Mouse (Mus musculus) olfactory bulb, adult 2 months (tissue): ENCODE measurements around the gene Ifnar2.

Source experiments
- CTCF ChIP-seq: fragments of 200-500 bp; IDR thresholded peaks from 2 replicates; pipeline ENCODE4 v1.5.1; 2012; ENCODE audit warnings: low read depth, mild to moderate bottlenecking, low read length, moderate library complexity; ENCODE audit not compliant: insufficient read depth
- POLR2A ChIP-seq: fragments of 200-500 bp; IDR thresholded peaks from 2 replicates; pipeline ENCODE4 v1.6.1; 2012; ENCODE audit warnings: mild to moderate bottlenecking, low read depth, low read length, moderate library complexity; ENCODE audit not compliant: insufficient read depth

DNA sequence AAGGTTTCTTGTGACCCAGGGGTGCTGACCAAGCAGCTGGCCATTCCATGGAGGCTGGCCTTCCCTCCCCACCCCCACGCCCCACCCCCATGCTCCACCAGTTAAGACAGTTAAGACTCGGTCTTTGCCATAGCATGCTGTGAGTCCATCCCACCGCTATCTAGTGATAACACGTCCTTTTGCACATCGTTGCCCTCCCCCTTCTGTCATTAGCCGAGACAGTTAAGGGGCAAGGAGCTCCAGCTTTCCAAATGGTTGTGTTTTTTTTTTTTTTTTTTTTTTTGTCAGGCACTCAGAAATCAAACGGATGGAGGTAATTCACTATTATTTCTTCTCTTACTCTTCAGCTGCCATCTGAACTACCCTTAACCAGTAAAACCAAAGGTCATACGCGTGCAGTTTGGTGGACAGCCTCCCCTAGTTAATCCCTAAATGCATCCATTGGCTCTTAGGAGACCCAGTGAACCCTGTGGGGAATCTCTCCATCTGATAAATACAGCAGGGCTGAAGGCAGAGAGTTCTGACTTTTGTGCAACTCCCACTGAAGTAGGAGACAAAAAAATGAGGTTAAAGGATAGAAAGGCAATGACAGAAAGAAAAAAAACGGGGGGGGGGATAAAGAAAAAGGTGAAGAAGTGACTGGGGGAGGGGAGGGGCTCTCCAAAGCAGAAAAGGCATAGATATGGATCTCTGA lies 24.4 kb downstream of the Ifnar2 start:
- TF ChIP-seq POLR2A (no peak), CTCF (no peak)
